Mouse (Mus musculus) cortical plate, adult 2 months (tissue): Measurements from ENCODE around the gene Txnip.

ENCODE experiments used
- CTCF ChIP-seq: fragments of 200-500 bp; IDR thresholded peaks from 2 replicates; pipeline ENCODE4 v1.5.1; 2011; ENCODE audit warnings: mild to moderate bottlenecking, control low read depth, low read length; ENCODE audit not compliant: insufficient read depth; ENCODE audit errors: extremely low read depth
- POLR2A ChIP-seq: fragments of 200-500 bp; IDR thresholded peaks from 2 replicates; pipeline ENCODE4 v1.6.1; 2011; ENCODE audit warnings: mild to moderate bottlenecking, low read length, control low read depth; ENCODE audit not compliant: insufficient read depth; ENCODE audit errors: extremely low read depth

DNA sequence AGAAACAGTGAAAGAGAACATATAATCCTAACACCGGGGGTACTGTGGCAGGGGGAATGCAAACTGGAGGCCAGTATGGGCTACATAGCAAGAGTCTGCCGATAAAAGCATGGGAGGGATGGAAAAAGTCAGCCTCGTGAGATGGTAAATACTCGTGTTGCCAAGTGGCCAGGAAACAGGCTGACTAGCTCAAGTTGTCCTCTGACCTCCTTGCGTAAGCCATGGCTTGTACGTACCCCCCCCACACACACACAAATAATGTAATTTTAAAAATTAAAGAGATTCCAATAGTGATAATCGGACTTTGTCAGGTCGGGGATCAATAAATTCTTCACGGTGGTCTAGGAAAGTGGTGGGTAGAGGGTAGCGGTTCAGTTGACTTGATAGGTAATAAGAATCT is 35.6 kb downstream of the Txnip start:
- TF ChIP-seq CTCF (no peak), POLR2A (no peak)
